In genomic region chr2:34962893-34963292, GRCm38 (mm10) we compare ENCODE assay signal across 11 mouse cellular contexts. TPM values are rescaled to one million over a fixed set of nuclear protein-coding genes. Genes with fewer than 3 reads are reported as not detected.
DNase-seq lines count a peak whose midpoint lies in the region; TF ChIP-seq lines count a peak whose summit lies in the region.
"Had no signal": no experiment of that assay in that cellular context is flagged by ENCODE, and none has a peak within 500 bp of the region (broad histone marks: within the 10 kb centered on the region; RNA-seq: fewer than 3 reads in every experiment).

No protein-coding gene starts in this region.

- H3K27ac ChIP-seq in heart, adult 2 months: peak overlapping the region; percentile 79
- no peak overlapping the region for H3K27ac ChIP-seq in testis, adult 2 months (ENCODE audit: control insufficient read depth, insufficient read depth, low read depth, low read length)
- H3K27ac ChIP-seq: intestine, embryonic 15.5 days had no signal

- H3K36me3 ChIP-seq in heart, adult 2 months (ENCODE audit: control insufficient read depth, insufficient read depth, low read length): no peaks in the 10 kb centered on the region
- H3K36me3 ChIP-seq in testis, adult 2 months (ENCODE audit: control insufficient read depth, insufficient read depth, low read length): no peaks in the 10 kb centered on the region
- H3K36me3 ChIP-seq: intestine, embryonic 15.5 days had no signal

- TF ChIP-seq CTCF in heart, adult 2 months (IDR thresholded peaks at IDR 0.05): no peak
- TF ChIP-seq CTCF in testis, adult 2 months (IDR thresholded peaks at IDR 0.05; ENCODE audit: control insufficient read depth, insufficient read depth, insufficient replicate concordance, low read depth, low read length): no peak

- H3K4me1 ChIP-seq in heart, adult 2 months (ENCODE audit: control insufficient read depth, insufficient read depth, low read length): peaks cover 16% of the 10 kb centered on the region
- H3K4me1 ChIP-seq in testis, adult 2 months (ENCODE audit: control insufficient read depth, insufficient read depth, low read length): peaks cover 18% of the 10 kb centered on the region

- no peak for TF ChIP-seq POLR2A in heart, adult 2 months (IDR thresholded peaks at IDR 0.05; ENCODE audit: insufficient read depth, low read depth, low read length)
- no peak for TF ChIP-seq POLR2A in testis, adult 2 months (IDR thresholded peaks at IDR 0.05; ENCODE audit: control insufficient read depth, low read depth, low read length)

- intact Hi-C loops in heart, adult 2 months (cut with DNase I): no loop called here
- intact Hi-C loops in left cerebral cortex, postnatal 10 days (cut with DNase I): no loop called here

- 39% methylated on average over 9 of the region's 9 CpGs for WGBS in heart, adult 2 months

- H3K27me3 ChIP-seq in heart, adult 2 months (ENCODE audit: control insufficient read depth, insufficient read depth, low read length): no peaks in the 10 kb centered on the region; the same call in 1 of the 2 replicates
- no peaks in the 10 kb centered on the region for H3K27me3 ChIP-seq in testis, adult 2 months (ENCODE audit: control insufficient read depth, insufficient read depth, low read length)
- H3K27me3 ChIP-seq: intestine, embryonic 15.5 days had no signal

- H3K4me3 ChIP-seq in heart, adult 2 months: peak overlapping the region; percentile 37
- peak overlapping the region; percentile 80; the same call in 1 of the 2 replicates for H3K4me3 ChIP-seq in testis, adult 2 months (ENCODE audit: control insufficient read depth, low read depth, low read length)
- H3K4me3 ChIP-seq: erythroblast, embryonic 14.5 days; intestine, embryonic 15.5 days had no signal

- DNase-seq in heart, adult 2 months: peak in 1 of 2 experiments; percentile 40
- DNase-seq in heart, postnatal 4 days: no peak
- no peak for DNase-seq in testis, postnatal 10 days (ENCODE audit: low spot score)
- peak; percentile 92 for DNase-seq in naive thymus-derived CD4-positive, alpha-beta T cell, adult 2 months (ENCODE audit: low read depth)
- no peak for DNase-seq in layer of hippocampus, adult 9-11 months
- DNase-seq in left cerebral cortex, postnatal 10 days (ENCODE audit: extremely low spot score in 1 of 2, low spot score in 2 of 2): no peak
- no peak for DNase-seq in layer of hippocampus, adult 8-10 months (ENCODE audit: low spot score in 2 of 2)
- DNase-seq: retina, postnatal 1 day had no signal

- H3K79me2 ChIP-seq in heart, adult 2 months (replicated peaks; ENCODE audit: control insufficient read depth, insufficient read depth, low read length): no peaks in the 10 kb centered on the region

- no peak for TF ChIP-seq EP300 in heart, adult 2 months (IDR thresholded peaks at IDR 0.05; ENCODE audit: insufficient read depth, low read depth, low read length)

- H3K9ac ChIP-seq in heart, adult 2 months (ENCODE audit: low read depth, low read length): no peak overlapping the region
- H3K9ac ChIP-seq: intestine, embryonic 15.5 days had no signal

RNA-seq across cellular contexts. Expression of gene Traf1, which starts 1.3 kb away (rescaled TPM):
- 1 to 10 TPM; 1.2 TPM for total RNA-seq in heart, adult 2 months (2021)
- 2.0 and 2.5 TPM in 2 replicates for polyA plus RNA-seq in heart, adult 2 months (2012; rRNA removed)
- total RNA-seq in heart, postnatal 4 days (2021): 1 to 10 TPM in 1 of 2 experiments, under 1 TPM in 1; 0.41 to 1.7 TPM
- 6.5 and 9.4 TPM in 2 replicates for polyA plus RNA-seq in testis, adult 2 months (2012; rRNA removed)
- under 1 TPM; 0.36 to 0.53 TPM for total RNA-seq in left cerebral cortex, postnatal 10 days (2021)
- 1 to 10 TPM; 3.5 to 6.1 (median 4.5) TPM for total RNA-seq in layer of hippocampus, adult 8-10 months (2022)
- polyA plus RNA-seq: erythroblast, embryonic 14.5 days had no signal

RNA-seq across cellular contexts. Expression of gene Phf19, which starts 49.1 kb away (rescaled TPM):
- total RNA-seq in heart, adult 2 months (2021): 1 to 10 TPM in 1 of 2 experiments, under 1 TPM in 1; 0.76 to 1.1 TPM
- polyA plus RNA-seq in heart, adult 2 months (2012; rRNA removed): 0.80 and 0.91 TPM in 2 replicates
- 1 to 10 TPM; 6.2 to 6.6 TPM for total RNA-seq in heart, postnatal 4 days (2021)
- polyA plus RNA-seq in testis, adult 2 months (2012; rRNA removed): 0.21 and 0.91 TPM in 2 replicates
- total RNA-seq in left cerebral cortex, postnatal 10 days (2021): 1 to 10 TPM; 1.3 to 1.8 TPM
- total RNA-seq in layer of hippocampus, adult 8-10 months (2022): 1 to 10 TPM; 1.1 to 2.1 (median 1.7) TPM
